Mouse (Mus musculus) spleen, embryonic (tissue): ENCODE measurements around the gene Tspyl4.

Source experiments
- CTCF ChIA-PET: fragments of 350-600 bp; sonication (Branson Sonifier 250); formaldehyde crosslinking; loops from one replicate; lab custom pipeline; 2022; lab: Charles Lee

The Tspyl4 gene

DNA sequence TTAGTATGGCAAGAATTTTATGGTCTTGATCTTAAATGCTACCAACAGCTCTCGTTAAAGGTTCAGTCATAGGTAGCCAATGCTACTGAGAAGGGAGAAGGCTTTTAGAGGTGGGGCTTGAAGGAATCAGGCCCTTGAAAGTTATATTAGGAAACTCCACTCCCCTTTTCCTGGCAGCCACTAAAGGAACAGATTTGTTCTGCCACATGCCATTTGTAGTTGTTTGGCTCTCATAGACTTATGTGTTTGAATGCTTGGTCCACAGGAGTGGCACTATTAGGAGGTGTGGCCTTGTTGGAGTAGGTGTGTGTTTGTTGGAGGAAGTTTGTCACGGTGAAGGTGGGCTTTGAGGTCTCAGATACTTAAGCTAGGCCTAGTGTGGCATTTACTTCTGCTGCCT is 23.6 kb downstream of the Tspyl4 start:
- CTCF ChIA-PET: no interaction called here

DNA sequence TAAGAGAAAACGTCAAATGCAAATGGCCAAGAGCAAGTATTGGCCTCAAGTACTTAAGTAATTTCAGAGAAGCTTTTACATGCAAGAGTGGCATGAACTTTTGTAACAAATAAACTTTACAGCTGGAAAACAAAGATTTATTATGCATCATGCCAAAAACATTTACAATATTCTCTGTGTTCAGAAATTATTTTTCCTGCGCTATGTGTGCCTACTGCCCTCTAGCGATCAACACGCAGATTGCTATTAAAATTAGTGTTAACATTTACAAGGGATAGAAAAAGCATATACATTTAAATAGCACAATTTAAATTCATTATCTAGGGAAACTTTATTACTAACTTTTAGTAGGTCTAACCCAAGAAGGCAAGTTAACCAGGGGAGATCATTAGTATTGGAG is 29.5 kb downstream of the Tspyl4 start:
- CTCF ChIA-PET: interaction anchor here (0.6 to 0.7 kb wide), 2 partner anchors 173 to 306 kb away, joined by 5 to 6 read pairs; no protein-coding TSS in a partner anchor

DNA sequence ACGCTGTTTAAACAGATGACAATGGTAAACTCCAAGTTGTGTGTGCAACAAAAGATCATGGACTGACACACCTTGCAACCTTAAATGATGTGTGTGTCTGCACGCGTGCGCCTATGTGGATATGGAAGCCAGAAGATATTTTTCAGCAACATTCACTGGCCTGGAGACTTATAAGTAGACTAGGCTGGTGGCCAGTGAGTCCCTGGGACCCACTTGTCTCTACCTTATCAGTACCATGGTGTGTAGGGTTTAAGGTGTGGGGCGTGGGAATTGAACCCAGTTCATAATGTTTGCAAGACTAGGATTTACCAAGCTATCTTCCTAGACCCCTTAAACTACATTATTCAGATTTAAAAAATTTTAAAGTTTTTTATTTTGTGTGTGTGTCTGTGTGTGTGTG is 29.9 kb downstream of the Tspyl4 start:
- CTCF ChIA-PET: interaction anchor here (0.6 to 0.7 kb wide), 3 partner anchors 174 to 338 kb away, joined by 5 to 6 read pairs (median 5); no protein-coding TSS in a partner anchor

DNA sequence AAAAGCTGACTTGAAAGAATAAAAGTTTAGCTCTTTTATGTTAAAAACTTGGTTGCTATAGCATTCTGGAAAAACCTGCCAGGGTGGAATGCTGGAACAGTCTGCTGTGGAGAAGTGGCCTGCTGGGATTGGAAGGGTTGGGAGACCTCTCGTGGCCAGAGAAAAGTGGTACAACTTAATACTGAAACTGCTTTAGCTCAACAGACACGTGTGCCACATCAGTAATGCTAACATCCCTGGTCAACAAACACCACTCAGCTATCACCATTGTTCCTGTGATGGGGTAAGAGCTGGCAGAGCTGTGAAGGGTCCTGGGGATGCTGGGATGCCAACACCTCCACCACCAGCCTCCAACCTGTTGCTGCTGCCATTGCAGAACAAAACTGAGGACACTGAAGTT is 31.1 kb downstream of the Tspyl4 start:
- CTCF ChIA-PET: no interaction called here

DNA sequence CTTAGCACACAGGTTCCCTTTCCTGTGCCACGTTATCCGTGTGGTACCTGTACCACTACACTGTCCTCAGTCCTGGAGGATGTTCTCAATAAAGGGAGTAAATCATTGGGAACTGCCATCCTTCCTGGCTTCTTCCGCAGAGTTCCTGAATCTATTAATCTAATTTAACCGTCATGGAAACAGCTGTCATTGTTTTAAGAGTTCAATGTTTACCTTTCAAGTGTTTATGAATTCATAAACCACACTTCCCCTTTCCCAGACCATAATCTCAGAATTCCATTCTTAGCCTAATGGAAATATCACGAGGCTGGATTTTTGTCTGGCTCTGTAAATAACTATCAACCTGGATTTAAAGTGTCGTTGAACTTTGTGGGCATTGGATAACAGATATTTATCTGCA is 43.8 kb downstream of the Tspyl4 start:
- CTCF ChIA-PET: no interaction called here

GRCm38 (mm10) chr10:34341886-34342285 is 44.6 kb downstream of the Tspyl4 start:
- CTCF ChIA-PET: no interaction called here
